Mouse (Mus musculus): ENCODE data around the gene Zfp286. TPM values are rescaled to one million over a fixed set of nuclear protein-coding genes. Genes with fewer than 3 reads are reported as not detected.
"Not testable (repeated sequence)": the region's sequence is repeated elsewhere in the genome, so short reads cannot be mapped to it uniquely, and the experiment has no call there.

Gene Zfp286
- polyA plus RNA-seq, 1 experiment from 2014 or later, result 18.5 TPM

DNA sequence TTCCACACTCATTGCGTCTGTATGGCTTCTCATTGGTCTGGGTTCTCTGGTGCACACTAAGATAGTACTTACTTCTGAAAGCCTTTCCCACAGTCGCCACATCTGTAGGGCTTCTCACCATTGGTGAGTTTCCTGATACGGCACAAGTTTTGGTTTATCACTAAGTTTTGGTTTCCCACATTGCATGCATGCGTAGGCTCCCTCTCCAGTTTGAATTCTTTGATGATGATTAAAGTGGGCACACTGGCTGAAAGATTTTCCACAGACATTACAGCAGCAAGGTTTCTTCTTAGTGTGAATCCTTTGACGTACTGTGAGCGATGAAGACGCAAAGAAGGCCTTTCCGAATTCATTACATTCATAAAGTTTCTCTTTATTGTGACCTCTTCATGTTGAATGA lies 36.5 kb downstream of the Zfp286 start, which contains the start of gene Gm10428:
Gene Gm10428, plus strand, starts transcription at position 321 of the 400 bp plus-strand sequence.
- Histone ChIP-seq H3K27me3 (ENCODE audit: insufficient read depth, low read length) (0 out of 2 replicates have a peak, but pooled peaks cover 5% of the 10 kb centered on the region), H3K4me2 (replicated peaks; ENCODE audit: low read depth, low read length) (no peak within 1 kb of the TSS), H3K4me3 (ENCODE audit: low read length) (no peak within 1 kb of the TSS), H3K36me3 (ENCODE audit: insufficient read depth, low read length) (no peaks in the 10 kb centered on the region), H3K27ac (ENCODE audit: low read length) (no peak within 1 kb of the TSS), H3K9ac (replicated peaks; ENCODE audit: low read length) (no peak within 1 kb of the TSS), H3K9me3 (ENCODE audit: low read length) (no peaks in the 10 kb centered on the region), H3K4me1 (ENCODE audit: insufficient read depth, low read length) (peaks cover 8% of the 10 kb centered on the region; the same call in 1 of the 2 replicates)
- WGBS, result 91% methylated on average over 8 of the region's 8 CpGs
- ATAC-seq (ENCODE audit: low FRiP score, low TSS enrichment), result no peak

- 22% methylated on average over 11 of the region's 11 CpGs for WGBS
Measured at GRCm38 (mm10) chr11:62752191-62752590, 37.1 kb downstream of the Zfp286 start.

GRCm38 (mm10) chr11:62749445-62749844 lies 39.8 kb downstream of the Zfp286 start:
- peaks cover 14% of the 10 kb centered on the region; the same call in 1 of the 2 replicates for H3K27me3 ChIP-seq (ENCODE audit: insufficient read depth, low read length)
- ATAC-seq (ENCODE audit: low FRiP score, low TSS enrichment); H3K9me3 ChIP-seq (ENCODE audit: low read length); H3K4me2 ChIP-seq (replicated peaks; ENCODE audit: low read depth, low read length); H3K4me1 ChIP-seq (ENCODE audit: insufficient read depth, low read length); H3K9ac ChIP-seq (replicated peaks; ENCODE audit: low read length); H3K4me3 ChIP-seq (ENCODE audit: low read length); H3K27ac ChIP-seq (ENCODE audit: low read length); H3K36me3 ChIP-seq (ENCODE audit: insufficient read depth, low read length): not testable (repeated sequence)
- WGBS, result 85% methylated on average over 13 of the region's 13 CpGs

More at GRCm38 (mm10) chr11:62752191-62752590, 37.1 kb downstream of the Zfp286 start:
- peaks cover 8% of the 10 kb centered on the region; the same call in 1 of the 2 replicates for H3K4me1 ChIP-seq (ENCODE audit: insufficient read depth, low read length)
- H3K4me2 ChIP-seq (replicated peaks; ENCODE audit: low read depth, low read length), result no peak overlapping the region
- ATAC-seq (ENCODE audit: low FRiP score, low TSS enrichment), result no peak
- no peaks in the 10 kb centered on the region for H3K9me3 ChIP-seq (ENCODE audit: low read length)
- H3K9ac ChIP-seq (replicated peaks; ENCODE audit: low read length), result no peak overlapping the region
- no peak overlapping the region for H3K4me3 ChIP-seq (ENCODE audit: low read length)
- H3K27me3 ChIP-seq (ENCODE audit: insufficient read depth, low read length), result peaks cover 7% of the 10 kb centered on the region; the same call in 1 of the 2 replicates
- H3K27ac ChIP-seq (ENCODE audit: low read length), result no peak overlapping the region
- no peaks in the 10 kb centered on the region for H3K36me3 ChIP-seq (ENCODE audit: insufficient read depth, low read length)

DNA sequence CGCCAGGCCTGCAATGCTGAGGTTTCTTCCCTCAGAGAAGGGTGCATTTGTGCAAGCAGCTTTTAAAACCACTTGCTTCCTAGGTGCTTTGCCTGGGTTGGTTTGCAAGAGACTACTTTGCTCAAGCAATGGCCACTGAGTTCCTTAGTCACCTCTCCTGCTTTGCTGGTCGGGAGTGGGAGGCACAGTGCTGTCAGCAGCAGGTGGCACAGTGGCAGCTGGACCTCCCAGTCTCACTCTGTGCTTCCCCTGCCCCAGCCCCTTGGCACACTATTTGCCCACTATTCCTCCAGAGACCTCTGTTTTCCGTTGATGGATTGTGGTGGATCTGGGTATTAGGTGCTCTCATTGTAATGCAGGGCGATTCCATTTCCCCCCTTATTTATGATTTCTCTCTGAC lies 41.2 kb downstream of the Zfp286 start:
- H3K27me3 ChIP-seq (ENCODE audit: insufficient read depth, low read length), result peaks cover 11% of the 10 kb centered on the region; the same call in 1 of the 2 replicates
- no peak overlapping the region for H3K27ac ChIP-seq (ENCODE audit: low read length)
- ATAC-seq (ENCODE audit: low FRiP score, low TSS enrichment), result no peak
- no peaks in the 10 kb centered on the region for H3K36me3 ChIP-seq (ENCODE audit: insufficient read depth, low read length)
- no peak overlapping the region for H3K9ac ChIP-seq (replicated peaks; ENCODE audit: low read length)
- no peak overlapping the region for H3K4me2 ChIP-seq (replicated peaks; ENCODE audit: low read depth, low read length)
- H3K4me1 ChIP-seq (ENCODE audit: insufficient read depth, low read length), result peaks cover 8% of the 10 kb centered on the region; the same call in 1 of the 2 replicates
- WGBS, result 74% methylated on average over 4 of the region's 4 CpGs
- no peak overlapping the region for H3K4me3 ChIP-seq (ENCODE audit: low read length)
- no peaks in the 10 kb centered on the region for H3K9me3 ChIP-seq (ENCODE audit: low read length)

DNA sequence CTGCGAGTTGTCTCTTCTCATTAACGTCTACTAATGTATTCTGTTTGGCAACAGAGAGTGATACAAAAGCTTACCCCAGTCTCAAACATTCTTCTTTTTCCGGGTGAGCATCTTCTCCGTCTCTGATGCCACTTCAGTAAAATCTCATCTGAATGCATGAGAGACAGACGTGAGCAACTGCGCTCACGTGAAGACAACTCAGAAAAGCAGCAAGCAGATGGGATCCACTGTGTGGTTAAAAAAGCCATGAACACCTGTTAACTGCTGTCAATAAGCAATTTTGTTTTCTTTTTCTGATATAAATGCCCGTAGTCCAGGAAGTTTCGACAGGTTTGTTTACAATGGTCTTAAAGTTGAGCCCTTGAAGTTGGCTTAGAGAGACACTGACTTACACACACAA lies 42.0 kb downstream of the Zfp286 start:
- Histone ChIP-seq H3K4me2 (replicated peaks; ENCODE audit: low read depth, low read length) (no peak overlapping the region), H3K4me1 (ENCODE audit: insufficient read depth, low read length) (peaks cover 5% of the 10 kb centered on the region; the same call in 1 of the 2 replicates), H3K36me3 (ENCODE audit: insufficient read depth, low read length) (no peaks in the 10 kb centered on the region), H3K9ac (replicated peaks; ENCODE audit: low read length) (no peak overlapping the region), H3K9me3 (ENCODE audit: low read length) (no peaks in the 10 kb centered on the region), H3K27me3 (ENCODE audit: insufficient read depth, low read length) (peaks cover 11% of the 10 kb centered on the region; the same call in 1 of the 2 replicates), H3K27ac (ENCODE audit: low read length) (no peak overlapping the region), H3K4me3 (ENCODE audit: low read length) (no peak overlapping the region)
- 66% methylated on average over 9 of the region's 9 CpGs for WGBS
- ATAC-seq (ENCODE audit: low FRiP score, low TSS enrichment), result no peak

DNA sequence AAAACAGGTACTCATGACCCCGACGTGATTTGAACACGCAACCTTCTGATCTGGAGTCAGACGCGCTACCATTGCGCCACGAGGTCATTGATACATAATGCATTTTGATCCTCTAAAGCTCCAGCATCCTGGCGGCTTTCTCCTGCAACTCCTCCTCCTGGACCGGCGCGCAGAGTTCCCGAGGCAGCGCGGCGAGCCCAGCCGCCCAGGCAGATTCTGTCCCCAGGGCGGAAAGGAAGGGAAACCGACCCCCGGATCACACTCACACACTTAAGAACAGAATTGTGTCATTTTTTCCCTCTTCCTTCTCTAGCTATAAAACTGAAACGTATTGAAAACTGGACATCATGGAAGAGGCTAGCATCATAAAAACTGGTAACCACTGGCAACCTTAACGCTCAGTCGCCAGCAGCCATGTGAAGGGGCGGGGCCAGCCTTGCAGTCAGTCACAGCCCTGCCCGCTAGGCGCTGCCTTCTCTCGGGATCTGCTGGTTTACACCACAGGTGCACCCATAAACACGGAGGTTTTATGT lies 43.2 kb downstream of the Zfp286 start:
- peak overlapping the region; percentile 41; the same call in 1 of the 2 replicates for H3K9ac ChIP-seq (replicated peaks; ENCODE audit: low read length)
- H3K36me3 ChIP-seq (ENCODE audit: insufficient read depth, low read length), result no peaks in the 10 kb centered on the region
- 3% methylated on average over 27 of the region's 27 CpGs for WGBS
- peak overlapping the region; percentile 50 for H3K4me3 ChIP-seq (ENCODE audit: low read length)
- H3K4me1 ChIP-seq (ENCODE audit: insufficient read depth, low read length), result peaks cover 4% of the 10 kb centered on the region; the same call in 1 of the 2 replicates
- peak; percentile 79; the same call in 1 of the 2 replicates for ATAC-seq (ENCODE audit: low FRiP score, low TSS enrichment)
- H3K9me3 ChIP-seq (ENCODE audit: low read length), result no peaks in the 10 kb centered on the region
- peak overlapping the region; percentile 72 for H3K4me2 ChIP-seq (replicated peaks; ENCODE audit: low read depth, low read length)
- H3K27me3 ChIP-seq (ENCODE audit: insufficient read depth, low read length), result peaks cover 11% of the 10 kb centered on the region; the same call in 1 of the 2 replicates
- H3K27ac ChIP-seq (ENCODE audit: low read length), result no peak overlapping the region

DNA sequence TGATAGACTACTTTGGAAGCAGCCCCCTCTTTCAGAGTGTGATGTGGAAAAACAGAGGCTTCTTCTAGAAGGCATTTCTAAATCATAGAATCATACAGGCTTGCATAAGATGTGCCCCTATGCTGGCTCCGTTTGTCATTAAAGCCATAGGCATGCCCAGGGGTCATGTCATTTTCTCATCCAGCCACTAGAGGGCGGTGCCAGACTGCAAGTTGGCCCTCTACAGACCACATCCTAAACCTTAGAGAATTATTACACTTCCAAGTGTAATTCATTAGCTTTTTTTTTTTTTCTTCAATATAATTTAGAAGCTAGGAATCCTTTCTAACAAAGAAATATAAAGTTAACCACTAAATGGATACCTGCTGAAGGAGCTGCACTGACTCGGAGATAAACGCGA lies 45.2 kb downstream of the Zfp286 start:
- Histone ChIP-seq H3K27me3 (ENCODE audit: insufficient read depth, low read length) (peaks cover 11% of the 10 kb centered on the region; the same call in 1 of the 2 replicates), H3K4me2 (replicated peaks; ENCODE audit: low read depth, low read length) (no peak overlapping the region), H3K4me3 (ENCODE audit: low read length) (no peak overlapping the region), H3K27ac (ENCODE audit: low read length) (no peak overlapping the region), H3K9ac (replicated peaks; ENCODE audit: low read length) (no peak overlapping the region), H3K4me1 (ENCODE audit: insufficient read depth, low read length) (peaks cover 4% of the 10 kb centered on the region; the same call in 1 of the 2 replicates), H3K9me3 (ENCODE audit: low read length) (no peaks in the 10 kb centered on the region), H3K36me3 (ENCODE audit: insufficient read depth, low read length) (no peaks in the 10 kb centered on the region)
- ATAC-seq (ENCODE audit: low FRiP score, low TSS enrichment), result peak; percentile 68; the same call in 1 of the 2 replicates
- WGBS, result 48% methylated on average over 5 of the region's 5 CpGs

DNA sequence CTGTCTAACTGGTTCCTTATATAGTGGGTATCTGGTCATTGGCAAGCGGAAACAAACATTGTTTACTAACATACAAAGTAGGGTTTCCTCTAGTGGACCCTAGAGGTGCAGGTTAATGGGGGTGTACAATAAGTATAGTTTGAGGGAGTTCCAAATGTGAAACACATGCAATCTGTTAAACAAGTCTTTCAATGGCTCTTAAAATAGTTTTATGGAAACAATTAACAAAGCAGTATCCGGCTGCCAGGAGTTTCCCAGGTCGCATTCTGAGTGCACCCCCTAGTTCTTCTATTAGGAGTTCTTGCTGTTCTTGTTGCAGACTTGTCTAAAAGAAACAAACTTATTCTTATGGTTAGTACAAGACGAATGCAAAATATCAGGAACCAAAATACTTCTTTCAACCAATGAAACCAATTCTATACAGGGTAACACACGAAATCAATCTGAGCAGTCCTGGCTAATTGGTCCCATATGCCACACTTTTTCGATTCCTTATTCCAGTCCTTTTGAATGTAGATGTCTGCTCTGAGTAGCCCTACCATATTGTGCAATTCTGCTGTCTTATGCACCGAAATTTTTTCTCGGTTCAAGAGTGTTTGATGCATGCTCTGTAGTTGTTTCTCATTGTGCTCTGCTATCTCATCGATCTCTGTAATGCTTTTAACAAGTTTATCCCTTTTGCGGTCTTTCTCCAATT lies 46.9 kb downstream of the Zfp286 start:
- no peaks in the 10 kb centered on the region for H3K36me3 ChIP-seq (ENCODE audit: insufficient read depth, low read length)
- no peak overlapping the region for H3K4me2 ChIP-seq (replicated peaks; ENCODE audit: low read depth, low read length)
- H3K4me1 ChIP-seq (ENCODE audit: insufficient read depth, low read length), result peaks cover 4% of the 10 kb centered on the region; the same call in 1 of the 2 replicates
- WGBS, result 80% methylated on average over 10 of the region's 10 CpGs
- H3K27me3 ChIP-seq (ENCODE audit: insufficient read depth, low read length), result peaks cover 9% of the 10 kb centered on the region; the same call in 1 of the 2 replicates
- no peaks in the 10 kb centered on the region for H3K9me3 ChIP-seq (ENCODE audit: low read length)
- H3K27ac ChIP-seq (ENCODE audit: low read length), result no peak overlapping the region
- H3K9ac ChIP-seq (replicated peaks; ENCODE audit: low read length), result no peak overlapping the region
- H3K4me3 ChIP-seq (ENCODE audit: low read length), result no peak overlapping the region
- no peak for ATAC-seq (ENCODE audit: low FRiP score, low TSS enrichment)

- H3K27ac ChIP-seq (ENCODE audit: low read length), result no peak overlapping the region
- H3K36me3 ChIP-seq (ENCODE audit: insufficient read depth, low read length), result no peaks in the 10 kb centered on the region
- no peaks in the 10 kb centered on the region for H3K27me3 ChIP-seq (ENCODE audit: insufficient read depth, low read length)
- 88% methylated on average over 2 of the region's 2 CpGs for WGBS
- no peak overlapping the region for H3K4me2 ChIP-seq (replicated peaks; ENCODE audit: low read depth, low read length)
- H3K9ac ChIP-seq (replicated peaks; ENCODE audit: low read length), result no peak overlapping the region
- no peak for ATAC-seq (ENCODE audit: low FRiP score, low TSS enrichment)
- no peaks in the 10 kb centered on the region for H3K4me1 ChIP-seq (ENCODE audit: insufficient read depth, low read length)
- H3K4me3 ChIP-seq (ENCODE audit: low read length), result no peak overlapping the region
- H3K9me3 ChIP-seq (ENCODE audit: low read length), result no peaks in the 10 kb centered on the region
Measured at GRCm38 (mm10) chr11:62741186-62741585, 48.1 kb downstream of the Zfp286 start.

- Histone ChIP-seq H3K9me3 (ENCODE audit: low read length) (no peaks in the 10 kb centered on the region), H3K4me3 (ENCODE audit: low read length) (no peak overlapping the region), H3K4me2 (replicated peaks; ENCODE audit: low read depth, low read length) (no peak overlapping the region), H3K27me3 (ENCODE audit: insufficient read depth, low read length) (no peaks in the 10 kb centered on the region), H3K27ac (ENCODE audit: low read length) (no peak overlapping the region), H3K9ac (replicated peaks; ENCODE audit: low read length) (no peak overlapping the region), H3K36me3 (ENCODE audit: insufficient read depth, low read length) (peaks cover 5% of the 10 kb centered on the region; the same call in 1 of the 2 replicates), H3K4me1 (ENCODE audit: insufficient read depth, low read length) (peaks cover 7% of the 10 kb centered on the region; the same call in 1 of the 2 replicates)
- 77% methylated on average over 3 of the region's 3 CpGs for WGBS
- no peak for ATAC-seq (ENCODE audit: low FRiP score, low TSS enrichment)
Measured at GRCm38 (mm10) chr11:62732665-62733064, 56.6 kb downstream of the Zfp286 start.
